Mouse (Mus musculus) Muller cell, postnatal 12 days (primary cell): ENCODE results near the gene Tbc1d10b.
A peak's percentile ranks its signal among the peaks of the same experiment; 100 is the strongest.

Source experiments
- DNase-seq: peaks from one replicate; pipeline ENCODE4 v3.0.0-alpha.2; 2015; ENCODE audit errors: inconsistent ontology term

The Tbc1d10b gene

DNA sequence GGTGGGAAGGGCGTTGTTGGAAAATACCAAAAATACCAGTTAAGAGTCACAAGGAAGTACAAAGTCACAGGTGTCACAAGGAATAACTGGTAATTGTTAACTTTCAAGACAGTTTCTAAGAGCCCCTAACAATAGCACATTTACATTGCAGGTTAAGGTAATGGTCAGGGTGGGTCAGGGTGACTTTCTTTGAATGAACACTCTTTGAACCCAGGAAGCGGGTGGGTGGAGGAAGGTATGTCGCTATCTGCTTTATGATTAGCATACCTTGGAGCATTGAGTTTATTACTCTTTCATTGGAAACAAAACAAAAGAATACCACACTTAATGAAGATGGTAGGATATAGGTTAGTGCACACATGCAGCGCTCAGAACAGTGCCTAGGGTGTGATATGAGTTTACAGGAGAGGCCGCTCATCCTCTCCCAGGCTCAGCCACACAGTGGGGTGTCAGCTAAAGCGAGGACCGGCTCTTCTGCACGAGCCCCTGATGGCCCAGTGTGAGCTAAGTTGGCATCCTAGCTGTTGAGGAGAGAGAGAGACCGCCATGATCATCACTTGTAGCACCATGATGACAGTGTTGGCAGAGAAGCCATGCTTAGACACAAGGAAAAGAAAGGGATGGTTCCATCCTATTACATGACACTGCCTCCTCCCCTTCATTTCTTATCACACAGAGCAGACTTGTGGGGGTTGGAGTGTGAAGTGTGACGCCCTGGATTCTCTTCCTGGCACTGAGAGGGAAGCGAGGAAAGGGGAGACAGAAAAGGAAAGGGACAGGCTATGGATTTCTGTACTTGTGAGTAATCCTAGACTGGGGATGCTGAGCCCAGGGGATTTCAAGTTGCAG lies 17.1 kb upstream of the Tbc1d10b start:
- DNase-seq, result no peak

DNA sequence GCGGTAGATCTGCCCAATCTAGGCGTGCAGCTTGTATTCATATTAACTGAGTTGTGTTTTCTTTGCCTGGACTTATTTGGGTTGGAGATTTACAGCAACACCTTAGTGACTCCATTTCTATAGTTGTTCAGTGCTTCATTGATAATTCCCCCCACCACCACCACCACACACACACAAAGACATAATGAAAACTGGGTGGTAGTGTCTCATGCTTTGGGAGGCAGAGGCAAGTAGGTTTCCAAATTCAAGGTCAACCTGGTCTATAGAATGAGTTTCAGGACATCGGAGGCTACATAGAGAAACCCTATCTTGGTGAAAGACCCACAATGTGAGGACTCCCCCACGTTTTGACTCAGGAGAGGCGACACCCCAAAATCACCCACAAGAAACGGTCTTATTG lies 16.3 kb upstream of the Tbc1d10b start:
- DNase-seq, result no peak

DNA sequence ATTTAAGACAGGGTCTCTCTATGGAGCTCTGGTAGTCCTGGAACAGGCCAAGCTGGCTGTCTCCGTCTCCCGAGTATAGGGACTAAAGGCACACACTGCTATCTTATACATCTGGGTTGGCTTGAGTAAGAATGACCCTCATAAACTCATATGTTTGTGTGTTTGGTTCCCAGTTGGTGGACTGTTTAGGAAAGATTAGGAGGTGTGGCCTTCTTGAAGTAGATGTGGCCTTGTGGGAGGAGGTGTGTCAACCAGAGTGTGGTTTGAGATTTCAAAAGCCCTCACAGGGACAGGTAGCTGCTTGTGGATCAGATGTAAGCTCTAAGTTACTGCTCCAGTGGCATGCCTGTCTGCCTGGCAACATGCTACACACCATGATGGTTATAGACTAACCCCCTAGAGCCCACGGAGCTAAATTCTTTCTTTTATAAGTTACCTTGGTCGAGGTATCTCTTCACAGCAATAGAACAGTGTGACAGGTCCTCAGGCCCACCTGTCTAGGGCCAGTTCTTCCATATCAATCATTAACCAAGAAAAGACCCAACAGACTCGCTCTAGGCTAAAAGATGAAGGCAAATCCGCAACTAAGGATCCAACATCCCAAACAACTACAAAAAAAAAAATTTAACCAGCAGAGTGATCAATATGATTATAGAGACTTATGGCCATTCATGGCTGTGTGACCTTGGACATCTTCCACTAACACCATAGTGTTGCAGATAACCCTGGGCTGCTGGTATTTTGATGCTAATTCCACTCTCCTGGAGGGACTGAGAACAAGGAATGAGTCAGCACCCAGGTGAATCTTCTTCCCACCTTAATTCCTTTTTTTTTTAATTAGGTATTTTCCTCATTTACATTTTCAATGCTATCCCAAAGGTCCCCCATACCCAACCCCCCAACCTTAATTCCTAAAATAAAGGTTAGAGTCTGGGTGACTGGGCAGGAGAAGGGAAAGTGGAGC lies 15.5 kb upstream of the Tbc1d10b start:
- DNase-seq, result no peak

DNA sequence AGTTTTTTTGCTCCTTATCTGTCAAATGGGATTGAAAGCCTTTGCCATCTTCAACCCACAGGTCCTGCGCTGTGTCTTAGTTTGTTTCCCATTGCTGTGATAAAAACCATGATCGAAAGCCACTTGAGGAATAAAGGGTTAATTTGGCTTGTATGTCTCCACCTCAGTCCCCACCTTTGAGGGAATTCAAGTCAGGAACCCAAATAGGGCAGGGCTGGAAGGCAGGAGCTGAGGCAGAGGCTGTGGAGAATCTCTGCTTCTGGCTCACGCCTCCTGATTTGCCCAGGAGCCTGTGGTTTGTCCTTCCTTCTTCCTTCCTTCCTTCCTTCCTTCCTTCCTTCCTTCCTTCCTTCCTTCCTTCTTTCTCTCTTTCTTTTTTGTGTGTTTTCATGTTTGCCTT lies 14.8 kb upstream of the Tbc1d10b start:
- DNase-seq, result no peak

DNA sequence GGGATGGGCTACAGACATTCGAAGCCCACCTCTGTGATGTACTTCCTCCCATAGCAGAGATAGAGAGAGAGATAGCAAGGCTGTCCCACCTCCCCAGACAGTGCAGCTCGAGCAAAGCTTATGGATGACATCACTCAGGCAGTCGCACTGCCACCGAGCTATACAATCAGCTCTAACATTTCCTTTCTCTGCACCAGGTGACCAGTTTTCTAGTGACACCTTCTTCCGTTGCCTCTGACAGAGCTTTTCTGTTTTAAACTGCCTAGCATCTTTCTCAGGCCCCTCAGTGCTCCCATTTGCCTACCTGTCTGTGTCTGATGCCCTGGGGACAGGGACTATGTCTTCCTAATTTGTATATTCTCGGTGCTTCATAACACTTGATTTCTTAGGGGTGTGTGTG lies 12.2 kb upstream of the Tbc1d10b start:
- DNase-seq, result no peak

DNA sequence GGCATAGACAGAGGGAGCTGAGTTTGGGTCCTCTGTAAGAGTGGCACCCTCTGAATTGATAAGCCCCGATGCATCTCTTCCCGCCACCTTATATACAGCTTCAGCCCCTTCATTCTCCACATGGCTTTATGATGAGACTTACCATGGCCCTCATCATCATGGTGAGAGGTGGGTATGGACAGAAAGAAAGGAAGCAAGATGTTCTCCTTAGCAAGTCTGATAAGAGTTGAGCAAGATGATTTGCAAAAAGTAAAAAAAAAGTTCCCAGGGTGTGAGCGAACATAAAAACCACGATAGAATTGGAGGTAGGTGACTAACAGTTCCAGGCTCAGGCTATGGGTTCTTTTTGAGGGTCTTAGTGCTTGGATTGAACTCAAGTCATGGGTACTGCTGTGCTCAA lies 10.4 kb upstream of the Tbc1d10b start:
- DNase-seq, result no peak

DNA sequence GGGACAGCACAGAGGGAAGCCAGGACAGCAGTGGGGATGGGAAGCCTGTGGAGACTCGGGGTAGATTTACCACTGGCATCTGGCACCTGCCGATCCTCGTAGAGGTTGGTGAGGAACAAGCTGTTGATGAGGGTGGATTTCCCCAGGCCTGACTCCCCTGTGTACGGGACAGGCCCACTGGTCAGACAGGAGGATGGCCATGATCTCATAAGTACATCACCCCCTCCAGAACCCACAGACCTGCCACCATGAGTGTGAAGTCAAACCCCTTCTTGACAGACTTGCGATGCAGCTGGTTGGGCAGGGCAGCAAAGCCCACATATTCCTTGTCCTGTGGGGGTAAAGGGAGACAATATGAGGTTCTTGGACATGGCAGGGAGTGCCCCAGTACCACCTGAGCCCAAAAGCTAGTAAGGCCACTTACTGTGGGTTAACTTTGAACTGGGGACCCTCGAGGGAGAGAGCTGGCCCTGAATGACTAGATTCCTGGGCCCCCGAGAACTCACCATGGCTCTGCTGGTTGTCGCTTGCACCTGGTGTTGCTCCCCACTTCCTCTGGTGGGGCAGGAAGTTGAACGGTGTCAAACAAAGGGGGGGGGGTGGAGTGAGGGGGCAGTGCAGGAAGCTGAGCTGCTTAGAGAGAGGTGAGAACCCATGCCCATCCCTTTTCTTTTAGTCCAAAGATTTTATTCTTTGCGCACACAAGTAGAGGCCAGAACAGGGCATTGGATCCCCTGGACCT lies 9.8 kb upstream of the Tbc1d10b start:
- DNase-seq, result no peak

DNA sequence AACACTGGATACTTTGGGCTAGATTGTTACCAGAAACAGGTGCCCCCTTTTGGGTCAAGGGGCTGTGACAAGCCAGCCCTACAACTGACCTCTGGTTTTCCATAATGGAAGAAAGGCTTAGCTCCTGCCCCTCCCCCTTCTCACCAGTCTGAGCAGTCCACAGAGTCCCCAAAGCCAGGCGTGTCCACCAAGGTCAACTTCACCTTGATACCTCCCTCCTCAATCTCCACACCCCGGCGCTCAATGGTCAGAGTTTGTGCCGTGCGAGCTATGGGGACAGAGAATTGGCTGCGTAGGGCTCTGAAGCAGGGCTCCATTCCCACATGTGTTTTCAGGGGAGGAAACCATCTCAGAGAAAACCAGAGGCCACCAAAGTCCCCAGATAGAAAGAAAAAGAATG lies 9.2 kb upstream of the Tbc1d10b start:
- DNase-seq, result no peak

DNA sequence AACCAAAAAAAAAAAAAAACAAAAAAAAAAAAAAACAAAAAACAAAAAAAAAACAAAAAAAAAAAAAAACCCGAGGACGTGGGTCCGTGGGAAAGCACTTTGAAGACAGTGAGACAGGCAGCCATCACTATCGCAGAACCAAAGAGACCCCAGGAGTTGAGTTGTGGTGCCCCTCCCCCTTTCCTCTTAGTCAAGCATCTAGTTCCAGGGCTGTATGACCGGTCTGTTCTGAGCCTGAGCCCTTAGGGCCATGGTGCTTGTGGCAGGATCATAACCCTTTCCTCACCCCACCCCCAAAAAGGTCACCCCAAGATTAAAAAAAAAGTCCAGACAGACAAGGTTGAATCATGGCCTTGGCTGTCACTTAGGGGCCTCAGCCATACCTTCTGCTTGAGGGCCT lies 8.0 kb upstream of the Tbc1d10b start:
- DNase-seq, result no peak

DNA sequence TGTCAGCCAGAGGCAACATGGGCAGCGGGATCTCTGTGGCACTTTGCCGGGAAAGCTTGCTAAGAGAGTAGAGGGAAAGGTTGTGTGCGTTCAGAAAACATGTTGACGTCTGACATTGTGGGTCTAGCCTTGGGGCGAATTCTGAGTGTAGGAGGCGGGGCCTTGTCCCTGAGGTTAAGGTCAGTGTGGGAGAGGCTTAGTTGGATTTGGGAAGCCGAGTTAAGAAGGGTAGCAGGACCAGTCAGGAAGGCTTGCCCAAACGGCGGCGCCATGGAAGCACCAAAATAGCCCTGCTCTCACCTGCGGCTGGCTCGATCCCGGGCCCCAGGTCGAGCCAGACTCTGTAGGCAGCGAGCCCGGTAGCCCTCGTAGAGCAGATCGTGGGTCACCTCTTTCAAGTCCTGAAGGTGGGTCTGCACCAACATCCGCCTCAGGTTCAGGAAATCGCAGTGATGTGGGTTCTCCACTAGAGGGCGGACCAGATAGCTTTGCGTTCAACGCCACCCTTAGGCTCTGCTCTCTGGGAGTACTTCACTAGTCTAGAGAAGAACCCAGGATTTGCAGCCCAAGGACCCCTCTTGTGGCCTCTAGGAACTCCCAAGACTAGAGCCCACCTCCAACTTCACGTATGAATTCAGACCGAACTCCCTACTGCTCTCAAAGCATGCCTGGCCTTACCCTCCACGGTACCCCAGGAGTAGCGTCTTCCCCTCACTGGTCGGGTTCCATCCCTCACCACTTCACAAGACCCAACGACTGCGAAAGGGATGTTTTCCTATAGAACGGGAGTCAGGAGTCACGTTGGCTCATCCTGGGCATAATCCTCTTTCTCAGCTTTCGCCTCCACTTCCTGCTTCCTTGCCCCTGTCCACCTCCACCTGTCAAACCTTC lies 7.0 kb upstream of the Tbc1d10b start:
- DNase-seq, result peak; percentile 44

DNA sequence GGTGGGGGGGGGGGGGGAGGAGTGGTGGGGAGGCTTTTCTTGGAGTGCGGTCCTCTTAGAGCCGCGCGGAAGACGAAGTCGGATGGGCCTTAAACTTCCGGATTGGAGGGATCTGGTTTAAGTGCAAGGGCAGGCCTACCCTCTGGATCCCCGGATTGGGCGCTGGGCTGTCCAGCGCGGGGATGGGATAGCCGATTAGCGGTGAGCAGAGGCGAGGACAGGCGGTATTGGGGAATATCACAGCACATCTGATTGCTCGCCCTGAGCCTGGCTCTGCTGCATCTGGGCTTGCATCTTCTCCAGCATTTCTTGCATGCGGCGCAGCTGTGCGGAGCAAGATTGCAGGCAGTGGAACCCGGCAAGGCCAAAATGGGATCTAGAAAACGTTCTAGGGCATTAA lies 6.3 kb upstream of the Tbc1d10b start:
- no peak for DNase-seq

DNA sequence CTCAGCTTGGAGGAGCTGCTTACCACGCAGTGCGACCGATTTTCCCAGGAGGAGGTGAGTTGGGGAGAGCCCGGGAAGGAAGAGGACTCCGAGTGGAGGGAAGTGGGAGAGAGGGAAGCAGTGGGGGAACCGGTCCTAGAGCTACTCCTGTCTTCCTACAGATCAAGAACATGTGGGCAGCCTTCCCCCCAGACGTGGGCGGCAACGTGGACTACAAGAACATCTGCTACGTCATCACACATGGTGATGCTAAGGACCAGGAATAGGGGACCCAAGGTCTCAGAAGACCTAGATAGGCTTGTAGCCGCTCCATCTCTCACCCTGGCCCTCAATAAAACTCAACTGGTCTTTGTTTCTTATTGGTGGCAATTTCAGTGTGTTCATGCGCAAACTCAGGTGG lies 5.7 kb upstream of the Tbc1d10b start:
- no peak for DNase-seq

DNA sequence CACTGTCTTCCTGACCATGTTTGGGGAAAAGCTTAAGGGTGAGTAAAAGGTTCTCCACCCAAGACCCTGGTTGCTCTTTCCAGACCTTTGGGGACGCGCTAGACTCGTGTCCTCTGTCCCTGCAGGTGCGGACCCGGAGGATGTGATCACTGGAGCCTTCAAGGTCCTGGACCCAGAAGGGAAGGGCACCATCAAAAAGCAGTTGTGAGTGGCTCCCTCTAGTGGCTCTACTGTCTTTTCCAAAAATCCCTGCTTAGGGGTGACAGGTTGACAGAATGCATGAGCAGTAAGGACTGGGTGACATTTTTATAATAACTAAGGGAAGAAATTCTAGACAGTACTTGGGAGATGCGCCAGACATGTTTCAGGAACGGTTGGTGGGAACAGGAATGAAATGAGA lies 5.2 kb upstream of the Tbc1d10b start:
- no peak for DNase-seq

DNA sequence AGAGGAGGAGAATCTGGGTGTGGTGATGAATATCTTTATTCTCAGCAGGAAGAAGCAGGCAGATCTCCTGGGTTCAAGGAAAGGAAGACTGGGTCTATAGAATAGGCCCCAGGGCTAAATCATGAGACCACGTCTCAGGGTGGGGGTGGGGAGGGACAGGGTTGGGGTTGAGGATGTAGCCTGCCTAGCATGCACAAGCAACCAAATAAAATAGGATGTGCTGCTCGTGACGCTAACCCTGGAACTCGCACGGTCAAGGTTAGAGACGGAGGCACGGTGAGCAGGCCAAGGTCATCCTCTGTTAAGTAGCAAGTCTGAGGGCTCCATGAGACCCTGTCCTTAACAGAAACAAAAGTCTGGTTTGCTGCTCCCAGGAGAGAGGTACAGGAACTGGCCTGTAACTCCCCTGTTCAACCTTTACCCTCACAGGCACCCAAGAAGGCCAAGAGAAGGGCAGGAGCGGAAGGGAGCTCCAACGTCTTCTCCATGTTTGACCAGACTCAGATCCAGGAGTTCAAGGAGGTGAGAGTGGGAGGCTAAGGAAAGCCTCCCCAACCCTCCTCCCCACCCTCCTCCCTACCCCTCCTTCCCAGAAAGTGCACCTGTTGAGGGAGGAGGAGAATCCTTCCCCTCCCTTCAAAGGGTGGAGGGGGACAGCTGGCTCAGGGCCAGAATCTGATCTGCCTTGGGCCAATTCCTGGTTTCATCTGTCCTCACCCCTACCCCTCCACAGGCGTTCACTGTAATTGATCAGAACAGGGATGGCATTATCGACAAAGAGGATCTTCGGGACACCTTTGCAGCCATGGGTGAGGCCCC lies 4.4 kb upstream of the Tbc1d10b start:
- no peak for DNase-seq

DNA sequence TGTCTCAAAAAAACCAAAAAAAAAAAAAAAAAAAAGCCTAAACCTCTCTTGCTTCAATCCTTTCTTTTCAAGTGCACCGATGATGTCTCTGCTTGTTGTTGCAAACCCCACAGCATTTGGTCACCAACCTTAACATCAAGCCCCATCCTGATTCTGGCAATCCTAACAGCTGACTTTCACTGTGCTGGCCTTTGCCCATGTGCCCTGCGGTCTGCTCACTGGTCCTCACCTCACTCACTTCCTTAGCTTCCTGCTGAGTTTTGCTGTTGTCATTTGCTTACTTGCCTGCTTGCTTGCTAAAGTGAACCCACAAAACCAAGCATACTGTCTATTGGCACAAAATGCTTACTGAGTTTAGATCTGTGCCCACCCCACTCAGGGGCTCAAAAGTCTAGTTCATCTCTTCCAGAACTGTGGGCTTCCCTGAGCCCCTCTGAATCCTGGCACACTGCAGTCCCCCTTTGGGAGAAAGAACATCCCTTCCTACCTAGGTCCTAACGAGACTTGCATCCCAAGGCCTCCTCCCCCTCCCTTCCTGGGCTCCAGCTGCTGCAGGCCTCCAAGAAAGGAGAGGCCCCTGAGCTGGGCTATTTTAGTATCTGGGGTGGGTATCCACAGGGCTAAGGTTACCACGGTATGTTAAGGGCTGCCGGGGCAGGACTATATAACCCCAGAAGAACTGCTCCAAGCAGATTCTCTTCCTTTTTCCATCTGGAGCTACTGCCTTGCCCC lies 2.9 kb upstream of the Tbc1d10b start:
- DNase-seq, result no peak

DNA sequence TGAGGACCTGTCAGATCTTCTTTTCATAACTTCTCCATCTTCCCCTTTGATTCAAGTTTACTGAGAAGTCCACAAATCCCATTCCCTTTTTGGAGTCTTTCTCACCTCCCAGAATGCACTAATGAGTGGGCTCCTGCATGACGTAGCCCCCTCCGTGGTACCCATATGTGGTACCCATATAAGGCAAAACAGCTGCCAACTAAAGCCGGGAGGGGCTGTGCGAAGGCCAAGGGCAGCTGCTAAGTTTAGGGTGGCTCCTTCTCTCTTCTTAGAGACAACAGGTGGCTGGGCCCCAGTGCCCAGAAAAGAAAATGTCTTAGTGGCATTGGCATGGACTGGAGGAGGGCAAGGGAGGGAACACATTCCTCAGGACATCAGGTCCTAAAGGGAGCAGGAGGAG lies 2.0 kb upstream of the Tbc1d10b start:
- DNase-seq, result no peak

DNA sequence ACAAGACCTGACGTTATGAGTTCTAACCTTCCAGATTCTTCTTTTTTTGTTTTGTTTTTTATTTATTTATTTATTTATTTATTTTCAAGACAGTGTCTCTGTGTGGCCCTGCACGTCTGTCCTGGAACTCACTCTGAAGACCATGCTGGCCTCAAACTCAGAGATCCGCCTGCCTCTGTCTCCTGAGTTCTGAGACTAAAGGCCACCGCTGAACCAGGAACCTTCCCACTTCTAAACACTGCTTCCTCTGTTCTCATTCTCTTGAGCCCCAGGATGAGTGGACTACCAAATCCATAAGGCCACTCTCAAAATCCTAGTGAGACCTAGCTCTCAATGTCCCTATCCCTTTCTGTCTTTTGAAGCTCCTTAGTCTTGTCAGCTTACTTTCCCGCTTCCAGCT lies 1.6 kb upstream of the Tbc1d10b start:
- DNase-seq, result no peak

DNA sequence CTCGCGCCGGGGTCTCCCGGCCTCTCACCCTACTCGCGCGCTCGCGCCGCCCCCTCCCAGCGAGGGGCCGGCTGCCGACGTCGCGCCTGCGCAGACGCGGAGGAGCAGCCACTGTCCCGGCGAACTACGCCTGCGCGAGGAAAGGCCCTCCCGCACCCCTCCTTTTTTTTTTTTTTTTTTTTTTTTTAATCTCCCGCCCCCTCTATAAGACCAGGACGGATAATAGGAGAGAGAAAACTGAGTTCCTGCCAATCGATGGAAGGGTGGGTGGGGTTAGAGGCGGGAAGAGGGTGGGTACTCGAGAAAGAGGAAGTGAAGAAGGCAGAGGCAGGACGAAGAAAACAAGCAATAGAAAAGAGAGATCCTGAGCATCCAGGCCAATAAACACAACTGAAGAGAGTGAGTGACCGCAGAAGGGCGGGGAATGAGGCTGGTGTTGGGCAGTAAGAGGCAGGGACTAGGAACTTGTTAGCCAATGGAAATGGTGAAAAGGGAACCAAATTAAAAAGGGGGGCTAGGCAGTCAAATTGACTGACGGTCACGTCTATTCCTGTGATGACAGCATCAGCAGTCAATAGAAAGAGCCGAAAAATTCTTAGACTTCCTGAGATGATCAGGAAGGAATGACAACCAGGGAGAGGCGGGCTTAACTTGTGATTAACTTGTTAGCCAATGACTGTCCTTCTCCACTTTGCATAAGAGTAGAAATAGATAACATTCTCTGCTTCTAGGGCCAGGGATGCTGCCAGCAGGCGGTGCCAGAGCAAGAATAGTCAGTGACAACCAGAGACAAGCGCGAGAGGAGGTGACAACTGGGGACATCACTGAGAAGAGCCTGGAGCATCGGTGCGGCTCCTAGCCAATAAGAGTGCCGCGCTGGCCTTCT lies 528 bp upstream of the Tbc1d10b start, which contains the start of gene Mylpf:
Gene Mylpf (plus strand): TSS at position 338 of the 886 bp plus-strand sequence.
- DNase-seq, result peak; percentile 100
